Mouse (Mus musculus) heart, embryonic 11.5 days (tissue): ENCODE measurements at regions not wholly inside any gene's neighbourhood (a gene's known extent, or its start where the extent isn't known, plus 50 kb on each side); places are given as distances from the start of the nearest gene placed in this dataset.

ENCODE experiments used
- ATAC-seq: fragments of 200-750 bp; cut with Nextera tagmentation; replicated peaks from 2 replicates; pipeline ENCODE4 v1.8.0; 2017; ENCODE audit warnings: moderate library complexity; ENCODE audit not compliant: insufficient number of reproducible peaks, low FRiP score, low TSS enrichment
- H3K27ac ChIP-seq: fragments of 300-500 bp; sonication (generic); 2 replicates; pipeline ENCODE4 v1.5.1; 2014; ENCODE audit warnings: mild to moderate bottlenecking, low read depth, low read length
- H3K27me3 ChIP-seq: fragments of 300-500 bp; sonication (generic); 2 replicates; pipeline ENCODE4 v1.6.1; 2014; ENCODE audit warnings: mild to moderate bottlenecking, low read length, mixed read lengths; ENCODE audit not compliant: control insufficient read depth, insufficient read depth
- H3K36me3 ChIP-seq: fragments of 300-500 bp; sonication (generic); 2 replicates; pipeline ENCODE4 v1.6.1; 2014; ENCODE audit warnings: mild to moderate bottlenecking, low read length, moderate library complexity, mixed read lengths; ENCODE audit not compliant: control insufficient read depth, insufficient read depth
- H3K4me1 ChIP-seq: fragments of 300-500 bp; sonication (generic); 2 replicates; pipeline ENCODE4 v1.6.1; 2014; ENCODE audit warnings: low read length; ENCODE audit not compliant: control insufficient read depth, insufficient read depth
- H3K4me2 ChIP-seq: fragments of 300-500 bp; sonication (generic); 2 replicates; pipeline ENCODE4 v1.6.1; 2014; ENCODE audit warnings: mild to moderate bottlenecking, moderate library complexity
- H3K4me3 ChIP-seq: fragments of 300-500 bp; sonication (generic); 2 replicates; pipeline ENCODE4 v1.5.1; 2014; ENCODE audit warnings: low read depth, low read length
- H3K9ac ChIP-seq: fragments of 300-500 bp; sonication (generic); 2 replicates; pipeline ENCODE4 v1.6.1; 2014; ENCODE audit warnings: mild to moderate bottlenecking, low read depth, low read length, moderate library complexity
- H3K9me3 ChIP-seq: fragments of 300-500 bp; sonication (generic); replicated peaks from 2 replicates; pipeline ENCODE4 v1.6.1; 2016; ENCODE audit warnings: low read length; ENCODE audit not compliant: control insufficient read depth
- WGBS: fragments of 180-500 bp; shearing (Covaris S2); extraction: QIAGEN DNeasy Blood & Tissue Kit; methylation state at CpG from one replicate; pipeline ENCODE4 v1.1.7; 2014; ENCODE audit not compliant: insufficient replicate concordance; 5-methylcytosine and 5-hydroxymethylcytosine counted together

DNA sequence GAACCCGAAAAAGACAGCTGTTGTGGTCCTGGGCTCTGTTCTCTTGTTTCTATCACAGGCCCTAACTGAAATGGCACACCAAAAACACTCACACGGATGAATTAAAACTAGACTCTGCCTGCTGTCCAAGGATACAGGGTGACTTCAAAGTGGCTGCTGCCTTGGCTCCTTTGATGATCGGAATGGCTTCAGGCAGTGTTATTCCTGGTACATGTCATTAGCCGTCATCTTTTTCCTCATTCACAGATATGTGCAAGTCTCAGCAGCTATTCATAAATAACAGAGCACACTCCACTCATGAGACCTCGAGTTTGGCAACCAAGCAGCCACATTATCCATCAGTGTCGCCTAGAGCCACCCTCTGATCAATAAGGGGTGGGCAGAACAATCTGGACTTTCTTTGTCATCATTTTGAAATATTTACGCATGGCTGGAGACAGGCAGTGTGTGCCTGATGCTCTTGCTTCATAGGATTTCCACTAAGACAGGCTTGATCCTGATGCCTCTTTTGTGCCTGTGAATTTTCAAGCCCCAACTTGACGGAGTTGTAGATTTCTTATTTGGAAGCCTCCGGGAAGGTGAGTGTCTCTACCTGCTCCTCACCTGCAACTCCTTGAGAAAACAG is 182.1 kb downstream of the Fndc1 start:
- no peak overlapping the region for H3K4me3 ChIP-seq
- no peak overlapping the region for H3K4me2 ChIP-seq
- 65% methylated on average over 9 of the region's 9 CpGs for WGBS
- no peak overlapping the region for H3K9ac ChIP-seq
- H3K4me1 ChIP-seq: 0 out of 2 replicates have a peak, but pooled peaks cover 6% of the 10 kb centered on the region
- H3K9me3 ChIP-seq: peaks cover 3% of the 10 kb centered on the region; the same call in 1 of the 2 replicates
- no peaks in the 10 kb centered on the region for H3K36me3 ChIP-seq
- ATAC-seq: no peak
- H3K27ac ChIP-seq: no peak overlapping the region
- no peaks in the 10 kb centered on the region for H3K27me3 ChIP-seq

DNA sequence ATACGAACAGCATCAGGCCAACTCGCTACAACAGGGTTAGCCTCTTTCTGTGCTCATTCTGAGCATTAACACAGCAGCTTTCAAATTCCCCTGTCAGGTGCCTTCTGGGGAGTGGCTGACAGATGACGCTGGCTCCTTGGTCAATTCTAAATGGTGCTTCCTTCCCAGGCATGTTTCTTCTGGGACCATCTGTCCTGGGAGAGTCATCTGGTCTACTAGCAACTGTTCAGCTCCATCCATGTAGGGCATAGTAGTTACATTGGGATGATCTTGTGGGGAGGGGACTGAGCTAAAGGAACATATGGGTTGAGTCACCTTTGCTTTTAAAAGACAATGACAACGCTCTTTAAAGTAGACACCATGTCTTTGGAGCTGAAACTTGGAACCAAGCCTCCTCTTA is 183.5 kb downstream of the Fndc1 start:
- H3K27ac ChIP-seq: no peak overlapping the region
- no peaks in the 10 kb centered on the region for H3K36me3 ChIP-seq
- H3K4me1 ChIP-seq: 0 out of 2 replicates have a peak, but pooled peaks cover 6% of the 10 kb centered on the region
- no peak overlapping the region for H3K4me3 ChIP-seq
- peaks cover 3% of the 10 kb centered on the region; the same call in 1 of the 2 replicates for H3K9me3 ChIP-seq
- no peak for ATAC-seq
- H3K4me2 ChIP-seq: no peak overlapping the region
- H3K27me3 ChIP-seq: no peaks in the 10 kb centered on the region
- WGBS: 89% methylated on average over 4 of the region's 4 CpGs
- H3K9ac ChIP-seq: no peak overlapping the region

DNA sequence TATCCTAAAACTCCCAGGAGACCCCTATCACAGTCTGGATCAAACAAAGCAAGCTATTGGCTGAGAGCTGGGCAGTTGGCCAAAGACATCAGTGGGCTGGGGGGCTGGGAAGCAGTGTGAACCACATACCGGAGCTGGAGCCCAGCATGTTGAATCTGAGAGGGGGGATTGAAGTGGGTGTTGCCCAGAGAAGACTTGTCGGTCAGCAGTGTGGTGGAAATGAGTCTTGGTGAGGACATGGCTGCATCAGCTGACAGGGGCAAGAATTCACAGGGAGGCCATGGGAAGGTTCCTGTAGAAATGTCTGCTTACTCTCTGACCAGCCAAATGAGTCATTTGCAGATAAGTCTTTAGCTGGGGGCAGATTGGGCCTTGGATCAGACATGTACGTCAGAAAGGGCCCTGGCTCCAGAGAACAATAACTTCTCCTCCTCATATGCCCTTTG is 184.6 kb downstream of the Fndc1 start:
- Histone ChIP-seq H3K27ac (peak overlapping the region; percentile 41; the same call in 1 of the 2 replicates), H3K4me2 (no peak overlapping the region), H3K9ac (no peak overlapping the region), H3K9me3 (peaks cover under 1% of the 10 kb centered on the region; the same call in 1 of the 2 replicates), H3K4me1 (0 out of 2 replicates have a peak, but pooled peaks cover 6% of the 10 kb centered on the region), H3K4me3 (no peak overlapping the region), H3K36me3 (no peaks in the 10 kb centered on the region), H3K27me3 (no peaks in the 10 kb centered on the region)
- WGBS: 14% methylated on average over 3 of the region's 3 CpGs
- ATAC-seq: peak; percentile 73; the same call in 1 of the 2 replicates

DNA sequence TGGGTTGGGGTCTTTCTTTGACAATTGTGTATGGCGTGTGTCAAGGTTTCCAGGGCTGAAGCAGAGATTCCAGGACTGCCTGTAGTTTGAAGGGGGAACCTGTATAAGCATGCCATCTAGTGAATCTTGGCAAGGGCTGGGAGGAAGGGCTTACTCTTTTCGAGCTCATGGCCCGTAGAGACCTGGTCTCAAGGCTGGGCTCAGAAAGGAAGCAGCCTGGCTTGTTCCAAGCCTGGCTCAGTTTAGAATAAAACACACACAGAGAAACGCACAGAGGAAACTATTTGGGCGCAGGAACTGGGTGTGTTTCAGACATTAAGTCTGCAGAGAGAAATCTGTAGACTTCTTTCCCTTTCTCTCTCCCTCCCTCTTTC is 192.8 kb downstream of the Fndc1 start:
- H3K4me3 ChIP-seq: no peak overlapping the region
- no peaks in the 10 kb centered on the region for H3K36me3 ChIP-seq
- H3K4me2 ChIP-seq: no peak overlapping the region
- no peak for ATAC-seq
- no peak overlapping the region for H3K27ac ChIP-seq
- no peak overlapping the region for H3K9ac ChIP-seq
- H3K9me3 ChIP-seq: 0 out of 2 replicates have a peak, but pooled peaks cover 2% of the 10 kb centered on the region
- no peaks in the 10 kb centered on the region for H3K4me1 ChIP-seq
- H3K27me3 ChIP-seq: no peaks in the 10 kb centered on the region
- WGBS: 57% methylated on average over 5 of the region's 5 CpGs

DNA sequence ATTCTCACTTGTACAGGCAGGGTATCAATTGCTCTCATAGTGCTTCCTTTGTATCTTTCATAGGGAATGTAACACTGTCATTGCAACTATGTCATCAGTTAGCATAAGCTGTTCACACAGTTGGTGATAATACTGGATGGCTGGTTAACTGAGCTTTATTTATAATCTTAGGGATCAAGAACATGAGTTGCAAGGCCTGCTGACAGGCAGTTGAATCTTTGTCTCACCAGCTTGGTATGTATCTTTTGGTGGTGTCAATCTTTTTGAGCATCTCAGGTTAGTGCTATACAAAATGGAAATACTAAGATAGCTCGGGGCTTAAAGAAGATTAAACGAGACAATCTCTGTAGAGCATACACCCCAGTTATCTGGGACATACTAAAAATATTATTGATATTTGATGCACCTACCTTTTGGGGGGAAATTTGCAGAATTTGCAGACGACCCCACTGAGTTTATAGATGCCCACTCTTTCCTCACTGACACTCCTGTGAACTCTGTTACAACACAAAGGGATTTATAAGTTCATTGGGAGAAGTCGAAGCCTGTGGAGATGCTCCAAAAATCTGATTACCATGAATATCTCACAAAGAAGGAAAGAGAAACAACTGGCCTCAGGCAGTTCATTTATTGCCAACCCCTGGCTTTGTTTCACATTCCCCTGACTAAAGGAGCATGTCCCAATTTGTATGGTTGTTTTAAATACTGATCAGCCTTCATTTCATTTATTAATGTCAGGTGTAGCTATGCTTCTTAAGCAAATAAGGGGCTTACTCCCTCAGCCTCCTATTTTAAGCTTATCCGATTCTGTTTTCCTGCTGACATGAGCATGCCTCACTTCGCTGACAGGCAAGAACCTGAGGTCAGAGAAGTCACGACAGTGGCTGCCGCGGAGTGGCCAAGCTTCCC is 193.5 kb downstream of the Fndc1 start:
- Histone ChIP-seq H3K9ac (no peak overlapping the region), H3K9me3 (0 out of 2 replicates have a peak, but pooled peaks cover 2% of the 10 kb centered on the region), H3K27ac (no peak overlapping the region), H3K27me3 (no peaks in the 10 kb centered on the region), H3K36me3 (no peaks in the 10 kb centered on the region), H3K4me2 (no peak overlapping the region), H3K4me3 (no peak overlapping the region), H3K4me1 (no peaks in the 10 kb centered on the region)
- 40% methylated on average over 9 of the region's 9 CpGs for WGBS
- no peak for ATAC-seq

DNA sequence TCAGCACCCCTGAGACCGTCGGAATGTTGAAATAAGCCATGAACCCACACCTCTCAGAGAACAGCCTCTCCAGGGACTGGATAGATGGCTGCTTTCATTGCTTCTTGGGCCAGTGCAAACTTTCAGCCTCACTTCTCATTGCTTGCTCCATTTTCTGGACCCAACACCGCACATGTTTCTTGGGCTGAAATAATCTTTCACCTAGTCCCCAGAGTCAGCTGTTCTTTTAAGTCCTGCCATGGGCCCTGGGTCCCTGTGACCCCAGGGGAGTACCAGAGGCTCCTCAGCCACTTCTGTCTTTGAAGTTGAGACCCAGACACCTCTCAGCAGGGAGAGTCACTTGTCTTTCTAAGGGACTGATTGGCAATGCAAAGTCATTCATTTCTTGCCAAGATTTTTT is 201.4 kb downstream of the Fndc1 start:
- WGBS: 74% methylated on average over 3 of the region's 3 CpGs
- no peak overlapping the region for H3K4me3 ChIP-seq
- H3K27ac ChIP-seq: no peak overlapping the region
- no peaks in the 10 kb centered on the region for H3K36me3 ChIP-seq
- no peaks in the 10 kb centered on the region for H3K4me1 ChIP-seq
- H3K9ac ChIP-seq: no peak overlapping the region
- H3K27me3 ChIP-seq: no peaks in the 10 kb centered on the region
- H3K4me2 ChIP-seq: no peak overlapping the region
- H3K9me3 ChIP-seq: no peaks in the 10 kb centered on the region
- no peak for ATAC-seq

DNA sequence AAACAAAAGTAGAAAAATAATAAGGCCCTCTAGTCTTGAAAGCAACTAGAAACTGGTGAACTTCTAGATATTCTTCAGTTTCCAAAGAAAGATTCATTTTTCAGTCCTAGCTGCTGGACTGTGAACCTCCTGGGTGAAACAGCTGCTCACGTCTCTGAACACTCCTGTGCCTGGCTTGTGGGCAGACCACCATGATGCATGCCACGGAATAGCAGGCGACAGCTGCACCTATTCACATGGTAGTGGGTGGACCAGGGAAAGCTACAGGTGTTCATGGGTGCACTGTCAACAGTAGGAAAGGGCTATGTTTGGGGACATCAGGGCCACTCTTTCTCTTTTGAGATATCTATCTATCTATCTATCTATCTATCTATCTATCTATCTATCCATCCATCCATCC is 203.7 kb downstream of the Fndc1 start:
- Histone ChIP-seq H3K4me1 (no peaks in the 10 kb centered on the region), H3K9me3 (no peaks in the 10 kb centered on the region), H3K4me3 (no peak overlapping the region), H3K27ac (no peak overlapping the region), H3K9ac (no peak overlapping the region), H3K27me3 (no peaks in the 10 kb centered on the region), H3K36me3 (no peaks in the 10 kb centered on the region), H3K4me2 (no peak overlapping the region)
- no peak for ATAC-seq
- WGBS: 80% methylated on average over 3 of the region's 3 CpGs

DNA sequence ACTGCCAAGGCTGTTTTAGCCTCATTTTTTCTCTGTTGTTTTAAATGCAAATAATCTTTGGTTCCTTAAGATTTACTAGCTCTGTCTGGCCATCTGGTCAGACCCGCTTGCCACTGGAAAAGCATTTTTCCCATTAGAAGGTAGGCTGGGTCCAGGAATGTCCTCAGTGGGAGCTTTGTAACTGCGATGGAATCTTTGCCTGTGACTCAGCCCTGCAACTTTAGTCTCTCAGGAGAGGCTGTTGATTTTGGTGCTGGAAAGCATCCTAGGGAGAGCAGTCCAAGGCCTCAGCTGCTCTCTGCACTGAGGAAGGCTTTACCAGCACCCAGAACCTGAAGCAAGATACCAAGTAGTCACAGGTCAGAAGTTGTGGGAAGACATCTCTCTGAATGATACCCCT is 205.8 kb downstream of the Fndc1 start:
- no peaks in the 10 kb centered on the region for H3K36me3 ChIP-seq
- 69% methylated on average over 2 of the region's 2 CpGs for WGBS
- H3K9ac ChIP-seq: no peak overlapping the region
- H3K27ac ChIP-seq: no peak overlapping the region
- H3K4me1 ChIP-seq: no peaks in the 10 kb centered on the region
- no peak overlapping the region for H3K4me2 ChIP-seq
- H3K4me3 ChIP-seq: no peak overlapping the region
- H3K9me3 ChIP-seq: no peaks in the 10 kb centered on the region
- no peak for ATAC-seq
- no peaks in the 10 kb centered on the region for H3K27me3 ChIP-seq
